Mouse (Mus musculus) ES-E14 (cell line): Measurements from ENCODE around the gene Msi2.

Experiments used
- CHD2 ChIP-seq: IDR thresholded peaks from 2 replicates; pipeline ENCODE4 v1.6.1; 2014; ENCODE audit warnings: mild to moderate bottlenecking, low read depth, low read length, inconsistent platforms
- HCFC1 ChIP-seq: IDR thresholded peaks from 2 replicates; pipeline ENCODE4 v1.6.1; 2012; ENCODE audit warnings: low read length, inconsistent platforms, borderline replicate concordance; ENCODE audit not compliant: insufficient read depth
- ZNF384 ChIP-seq: IDR thresholded peaks from 2 replicates; pipeline ENCODE4 v1.6.1; 2012; ENCODE audit warnings: low read depth, low read length, inconsistent platforms

- TF ChIP-seq HCFC1 (no peak), ZNF384 (no peak), CHD2 (no peak)
These were observed 186.3 kb downstream of the Msi2 start for GRCm38 (mm10) chr11:88532016-88532415.
